Mouse (Mus musculus) ES-E14 (cell line): ENCODE measurements at regions not wholly inside any gene's neighbourhood (a gene's known extent, or its start where the extent isn't known, plus 50 kb on each side); places are given as distances from the start of the nearest gene placed in this dataset.

Experiments used
- HCFC1 ChIP-seq: IDR thresholded peaks from 2 replicates; pipeline ENCODE4 v1.6.1; 2012; ENCODE audit warnings: low read length, inconsistent platforms, borderline replicate concordance; ENCODE audit not compliant: insufficient read depth
- ZC3H11A ChIP-seq: IDR thresholded peaks from 2 replicates; pipeline ENCODE4 v1.6.1; 2012; ENCODE audit warnings: low read depth, mild to moderate bottlenecking, inconsistent platforms, low read length, borderline replicate concordance
- ZNF384 ChIP-seq: IDR thresholded peaks from 2 replicates; pipeline ENCODE4 v1.6.1; 2012; ENCODE audit warnings: low read depth, low read length, inconsistent platforms

DNA sequence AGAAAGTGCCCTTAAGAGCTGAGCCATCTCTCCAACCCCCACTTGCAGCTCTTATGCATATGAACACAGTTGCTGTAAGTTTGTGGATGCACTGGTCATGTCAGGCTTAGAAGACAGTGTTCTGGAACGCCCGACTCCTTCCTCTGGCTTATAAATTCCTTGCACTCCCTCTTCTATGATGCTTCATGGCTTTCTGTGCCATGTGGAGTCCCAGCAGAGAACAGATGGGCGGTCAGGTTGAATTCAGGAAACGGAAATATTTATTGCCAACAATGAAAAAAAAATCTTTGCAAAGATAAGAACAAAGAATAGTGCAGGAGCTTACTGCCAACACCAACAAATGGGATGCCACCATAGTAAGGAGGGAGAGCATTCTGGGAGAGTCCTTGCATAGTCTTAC is 113.9 kb upstream of the Arg1 start:
- TF ChIP-seq ZC3H11A (no peak), HCFC1 (no peak), ZNF384 (no peak)
